Mouse (Mus musculus) retina, postnatal 7 days (tissue): ENCODE measurements around the gene Aldh8a1.

ENCODE experiments used
- DNase-seq: peaks from one replicate; pipeline ENCODE4 v3.0.0-alpha.2; 2012; ENCODE audit warnings: low read depth, low spot score

Gene Aldh8a1

GRCm38 (mm10) chr10:21376682-21377473 lies at the start of gene Aldh8a1:
Gene Aldh8a1, plus strand, starts transcription at chr10:21377291.
- DNase-seq: no peak

- DNase-seq: no peak
These were observed 49.4 kb upstream of the Aldh8a1 start for GRCm38 (mm10) chr10:21327605-21328135.

GRCm38 (mm10) chr10:21334349-21335105 lies 42.6 kb upstream of the Aldh8a1 start:
- no peak for DNase-seq

GRCm38 (mm10) chr10:21335534-21335933 lies 41.6 kb upstream of the Aldh8a1 start:
- DNase-seq: no peak

GRCm38 (mm10) chr10:21337191-21337590 lies 39.9 kb upstream of the Aldh8a1 start:
- DNase-seq: peak; percentile 5

GRCm38 (mm10) chr10:21341706-21342105 lies 35.4 kb upstream of the Aldh8a1 start:
- no peak for DNase-seq

- DNase-seq: no peak
These were observed 34.6 kb upstream of the Aldh8a1 start for GRCm38 (mm10) chr10:21342331-21343005.

- DNase-seq: no peak
These were observed 29.8 kb upstream of the Aldh8a1 start for GRCm38 (mm10) chr10:21347332-21347731.

- no peak for DNase-seq
These were observed 27.6 kb upstream of the Aldh8a1 start for GRCm38 (mm10) chr10:21349449-21349848.

GRCm38 (mm10) chr10:21349946-21350345 lies 27.1 kb upstream of the Aldh8a1 start:
- no peak for DNase-seq

GRCm38 (mm10) chr10:21350531-21351515 lies 26.3 kb upstream of the Aldh8a1 start:
- DNase-seq: no peak

GRCm38 (mm10) chr10:21351766-21352165 lies 25.3 kb upstream of the Aldh8a1 start:
- no peak for DNase-seq

- DNase-seq: no peak
These were observed 23.2 kb upstream of the Aldh8a1 start for GRCm38 (mm10) chr10:21353890-21354289.

- no peak for DNase-seq
These were observed 22.6 kb upstream of the Aldh8a1 start for GRCm38 (mm10) chr10:21354506-21354905.

- no peak for DNase-seq
These were observed 19.1 kb upstream of the Aldh8a1 start for GRCm38 (mm10) chr10:21357986-21358385.

GRCm38 (mm10) chr10:21359086-21359485 lies 18.0 kb upstream of the Aldh8a1 start:
- DNase-seq: no peak

- no peak for DNase-seq
These were observed 15.2 kb upstream of the Aldh8a1 start for GRCm38 (mm10) chr10:21361871-21362270.

- no peak for DNase-seq
These were observed 13.8 kb upstream of the Aldh8a1 start for GRCm38 (mm10) chr10:21363297-21363696.

- DNase-seq: no peak
These were observed 12.1 kb upstream of the Aldh8a1 start for GRCm38 (mm10) chr10:21364946-21365345.

GRCm38 (mm10) chr10:21365897-21366296 lies 11.2 kb upstream of the Aldh8a1 start:
- no peak for DNase-seq

- DNase-seq: no peak
These were observed 10.6 kb upstream of the Aldh8a1 start for GRCm38 (mm10) chr10:21366471-21366870.
